ENCODE assay signal across 8 mouse cellular contexts in the genomic region with DNA sequence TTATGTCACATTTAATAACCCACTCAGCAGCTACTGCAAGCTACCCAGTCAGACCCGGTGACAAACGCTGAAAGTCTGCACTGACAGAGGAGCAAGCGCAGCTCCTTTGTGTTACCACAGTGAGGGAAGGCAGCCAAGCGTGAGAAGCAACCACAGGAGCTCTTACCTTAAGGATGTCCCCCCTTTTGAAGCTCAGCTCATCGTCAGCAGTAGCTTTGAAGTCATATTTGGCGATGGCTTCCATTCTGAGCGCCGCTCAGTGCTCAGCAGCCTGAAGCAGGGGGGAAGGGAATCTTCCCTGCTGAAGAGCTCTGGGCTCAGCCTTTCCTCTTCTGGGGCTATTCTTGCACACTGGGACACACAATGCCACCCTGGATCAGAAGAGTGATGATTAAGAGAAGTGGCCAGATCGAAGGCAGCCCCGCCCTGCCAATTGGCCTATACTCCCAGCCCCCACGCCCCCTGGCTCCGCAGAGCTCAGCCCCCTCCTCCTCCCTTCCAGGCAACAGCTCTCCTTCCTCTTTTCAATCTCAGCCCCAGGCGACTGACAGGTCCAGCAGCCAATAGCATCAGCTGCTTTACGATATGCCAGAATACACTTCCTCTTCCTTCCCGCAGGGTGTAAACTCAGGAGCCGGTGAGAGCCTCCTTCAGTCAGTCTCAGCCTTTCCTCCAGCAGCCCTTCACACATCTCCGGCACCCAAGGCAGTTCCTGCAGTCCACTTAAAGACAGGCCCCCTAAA. TPM values are rescaled to one million over a fixed set of nuclear protein-coding genes. Genes with fewer than 3 reads are reported as not detected.
DNase-seq lines count a peak whose midpoint lies in the region; ATAC-seq lines count a peak whose summit lies in the region.

No protein-coding gene starts in this region.

- peak; percentile 98 for ATAC-seq in hindbrain, embryonic 13.5 days (ENCODE audit: low FRiP score)

- H3K4me2 ChIP-seq in hindbrain, embryonic 13.5 days = peak overlapping the region; percentile 78

- H3K36me3 ChIP-seq in hindbrain, embryonic 13.5 days = no peaks in the 10 kb centered on the region

- H3K27me3 ChIP-seq in hindbrain, embryonic 13.5 days = no peaks in the 10 kb centered on the region

- H3K4me1 ChIP-seq in hindbrain, embryonic 13.5 days (replicated peaks) = peaks cover 51% of the 10 kb centered on the region

- peak overlapping the region; percentile 58 for H3K4me3 ChIP-seq in hindbrain, embryonic 13.5 days

- DNase-seq in MN1 (ENCODE audit: low spot score) = peak; percentile 94
- DNase-seq in cerebellum, adult 9-11 months = peak; percentile 91
- peak; percentile 86 to 92 for DNase-seq in frontal cortex, postnatal 14 days (ENCODE audit: low spot score in 2 of 2)
- peak; percentile 92 to 95 for DNase-seq in layer of hippocampus, postnatal 14 days (ENCODE audit: low spot score in 2 of 2)
- peak; percentile 96 for DNase-seq in lung, postnatal 10 days
- DNase-seq in ovary, postnatal 14 days (ENCODE audit: low spot score) = peak; percentile 62
- peak; percentile 72 to 81 for DNase-seq in thymus, postnatal 10 days (ENCODE audit: low spot score in 2 of 2)

- H3K9ac ChIP-seq in hindbrain, embryonic 13.5 days = peak overlapping the region; percentile 86

- WGBS in hindbrain, embryonic 13.5 days = 4% methylated on average over 17 of the region's 17 CpGs

- H3K9me3 ChIP-seq in hindbrain, embryonic 13.5 days = no peaks in the 10 kb centered on the region

- H3K27ac ChIP-seq in hindbrain, embryonic 13.5 days = peak overlapping the region; percentile 94

RNA-seq across cellular contexts. Expression of a gene that starts 9.2 kb away (rescaled TPM):
- 184 and 196 TPM in 2 replicates for polyA plus RNA-seq in hindbrain, embryonic 13.5 days (2015; fragmentation: Nextera tagmentation; extraction: Ambion mirVana)
- 100 to 1,000 TPM; 178 to 182 TPM for total RNA-seq in layer of hippocampus, postnatal 14 days (2021)

Comparison
In these comparisons a context has a peak if more than half of its experiments do, and no peak if none do; other contexts are left out.
1. Peak in every context shown above with its lines: DNase-seq, ATAC-seq, H3K4me3 ChIP-seq and H3K27ac ChIP-seq.